Mouse (Mus musculus) left cerebral cortex, adult 2 months (tissue): ENCODE data around the gene Ivd. TPM values are rescaled to one million over a fixed set of nuclear protein-coding genes. Genes with fewer than 3 reads are reported as not detected.
A peak's percentile ranks its signal among the peaks of the same experiment; 100 is the strongest.

Experiments
- DNase-seq, 2 experiments: peaks; one replicate each; pipeline ENCODE4 v3.0.0; 2021 to 2022; ENCODE audit warnings: low spot score in 2 of 2, mixed read lengths in 1 of 2; ENCODE audit errors: extremely low spot score in 1 of 2
- H3K27ac ChIP-seq: fragments of 200-600 bp; 2 replicates; pipeline ENCODE4 v1.8.1; 2022
- H3K4me3 ChIP-seq: fragments of 200-600 bp; 2 replicates; pipeline ENCODE4 v1.8.1; 2022
- CTCF ChIP-seq: fragments of 200-600 bp; IDR thresholded peaks from 2 replicates; pipeline ENCODE4 v1.8.1; 2022; ENCODE audit warnings: antibody characterized with exemption, mild to moderate bottlenecking, moderate library complexity
- intact Hi-C: fragments of 180-260 bp; cut with DNase I; formaldehyde crosslinking; loops from one replicate; pipeline ENCODE4 v1.15.1; 2025
- total RNA-seq, 2 experiments: library from RNA; stranded (reverse); gene quantifications; 2 replicates each; pipeline ENCODE4 v1.2.3; 2021

The Ivd gene
- total RNA-seq, 2 experiments from 2014 or later: 72.2 to 73.7 TPM

DNA sequence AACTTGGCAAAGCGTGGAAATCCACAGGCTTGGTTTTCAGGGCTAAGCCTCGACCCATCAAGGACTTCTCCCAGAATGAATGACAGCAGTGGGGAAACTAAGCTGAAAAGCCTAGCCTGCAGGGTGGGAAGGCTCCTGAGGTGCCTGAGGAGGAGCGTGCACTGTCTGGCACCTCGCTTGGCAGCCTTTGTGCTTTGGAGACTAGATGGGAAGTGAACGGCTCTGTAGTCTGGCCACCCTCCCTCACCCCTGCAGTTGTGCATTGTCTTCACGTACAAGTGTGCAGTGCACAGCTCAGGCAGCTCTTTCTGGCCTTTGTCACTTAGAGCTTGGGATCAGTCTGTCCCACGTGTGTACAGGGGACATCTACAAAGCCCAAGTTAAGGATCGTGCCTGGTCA, 52.9 kb downstream of the Ivd start:
- DNase-seq: no peak
- intact Hi-C loops: no loop called here
- Histone ChIP-seq H3K4me3 (no peak overlapping the region), H3K27ac (no peak overlapping the region)
- no peak for TF ChIP-seq CTCF

DNA sequence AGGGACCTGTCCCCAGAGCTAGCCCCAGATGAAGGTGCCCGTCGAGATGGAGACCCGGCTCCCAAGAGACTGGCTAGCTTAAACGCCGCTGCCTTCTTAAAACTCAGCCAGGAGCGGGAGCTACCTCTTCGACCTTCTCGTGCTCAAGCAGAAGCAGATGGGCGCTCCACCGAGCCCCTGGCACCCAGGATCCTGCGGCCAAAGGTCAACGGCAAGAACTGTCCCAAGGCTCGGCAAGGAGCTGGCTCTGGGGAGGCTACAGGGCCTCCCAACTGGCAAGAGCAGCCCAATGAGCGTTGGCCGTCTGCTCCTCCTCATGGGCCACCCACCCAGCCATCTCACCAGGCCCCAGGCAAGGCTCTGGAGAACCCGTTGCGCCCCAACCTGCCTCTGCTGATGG, 54.7 kb downstream of the Ivd start:
- DNase-seq: no peak
- Histone ChIP-seq H3K4me3 (no peak overlapping the region), H3K27ac (no peak overlapping the region)
- no peak for TF ChIP-seq CTCF
- intact Hi-C loops: no loop called here

DNA sequence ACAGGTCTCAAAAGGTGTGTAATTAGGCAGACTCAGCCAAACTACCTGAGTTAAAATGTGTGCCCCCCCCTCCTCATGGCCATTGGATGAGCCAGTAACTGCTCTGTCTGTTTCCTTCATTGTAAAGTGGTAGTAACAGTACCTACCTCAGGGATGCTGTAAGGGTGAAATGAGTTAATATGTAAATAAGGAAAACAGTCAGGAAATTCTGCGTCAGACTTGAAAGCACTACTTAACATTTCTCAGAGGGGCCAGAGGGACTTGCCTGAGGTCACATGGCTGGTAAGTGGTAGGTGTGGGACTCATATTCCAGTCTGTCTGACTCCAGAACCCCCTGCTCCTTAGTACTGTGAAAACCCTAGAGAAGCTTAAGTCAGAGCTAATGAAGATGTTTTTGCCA, 56.8 kb downstream of the Ivd start:
- intact Hi-C loops: no loop called here
- TF ChIP-seq CTCF: no peak
- DNase-seq: no peak
- no peak overlapping the region for H3K4me3 ChIP-seq
- no peak overlapping the region for H3K27ac ChIP-seq

DNA sequence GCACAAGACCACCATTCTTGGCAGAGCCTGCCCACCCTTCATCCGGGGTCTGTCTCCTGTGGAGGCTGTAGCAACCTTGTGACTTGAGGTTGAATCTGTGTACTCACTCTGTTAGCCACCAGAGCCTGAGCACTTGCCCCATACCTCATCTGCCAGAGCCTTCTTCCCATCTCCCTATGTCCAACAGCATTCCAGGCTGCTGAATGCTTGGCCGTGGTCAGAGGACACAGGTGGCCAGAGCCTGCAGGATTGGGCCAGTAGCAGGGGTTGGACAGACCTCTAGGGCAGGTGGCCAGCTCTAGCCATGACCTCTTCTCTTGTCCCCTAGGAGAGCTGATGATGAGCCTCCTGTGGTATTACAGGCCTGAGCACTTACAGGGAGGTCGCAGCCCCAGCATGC, 58.7 kb downstream of the Ivd start:
- no peak overlapping the region for H3K27ac ChIP-seq
- TF ChIP-seq CTCF: no peak
- intact Hi-C loops: no loop called here
- H3K4me3 ChIP-seq: no peak overlapping the region
- DNase-seq: no peak

DNA sequence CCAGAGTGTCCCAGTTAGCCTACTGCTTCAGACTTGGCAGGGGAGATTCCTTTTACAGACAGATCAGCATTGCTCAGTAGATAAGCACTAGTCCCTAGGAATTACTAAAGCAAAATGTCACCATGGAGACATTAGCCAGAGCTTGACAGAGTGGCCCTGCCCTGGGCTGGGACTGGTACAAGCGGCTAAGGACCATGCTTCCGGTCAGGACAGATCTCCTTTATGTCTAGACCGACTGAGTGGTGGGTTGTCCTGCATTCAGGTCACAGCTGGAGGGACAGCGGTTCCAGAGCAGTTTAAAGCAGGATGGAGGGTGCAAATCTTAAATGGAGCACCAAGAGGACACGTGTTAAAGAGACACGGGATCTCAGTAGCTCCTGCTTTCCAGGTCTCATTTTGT, 64.2 kb downstream of the Ivd start:
- intact Hi-C loops: no loop called here
- DNase-seq: no peak
- no peak overlapping the region for H3K27ac ChIP-seq
- TF ChIP-seq CTCF: no peak
- peak overlapping the region; percentile 60 for H3K4me3 ChIP-seq

DNA sequence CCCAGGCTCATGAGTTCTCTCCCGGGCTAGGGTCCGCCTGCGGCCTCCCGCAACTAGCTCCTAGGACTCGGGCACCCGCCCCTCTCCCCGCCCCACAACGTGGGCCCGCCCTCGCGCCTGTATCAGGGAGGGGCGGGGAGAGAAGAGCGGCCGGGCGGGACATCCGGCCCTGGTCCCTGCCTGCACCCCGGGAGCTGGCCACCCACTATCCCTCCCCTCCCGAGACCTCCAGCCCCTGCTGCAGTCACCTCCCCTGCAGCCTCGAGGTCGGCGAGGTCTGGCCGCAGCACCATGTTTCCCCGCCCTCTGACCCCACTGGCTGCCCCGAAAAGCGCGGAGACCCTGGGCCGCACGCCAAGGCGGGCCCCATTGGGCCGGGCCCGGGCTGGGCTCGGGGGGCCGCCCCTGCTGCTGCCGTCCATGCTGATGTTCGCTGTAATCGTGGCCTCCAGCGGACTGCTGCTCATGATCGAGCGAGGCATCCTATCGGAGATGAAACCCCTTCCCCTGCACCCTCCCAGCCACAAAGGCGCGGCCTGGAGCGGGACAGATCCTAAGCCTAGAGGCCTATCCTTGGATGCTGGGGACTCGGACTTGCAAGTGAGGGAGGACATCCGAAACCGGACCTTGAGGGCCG, 64.7 kb downstream of the Ivd start, which contains the start of gene Chst14:
Gene Chst14 (plus strand): TSS at position 136 of the 637 bp plus-strand sequence.
- Histone ChIP-seq H3K27ac (no peak within 1 kb of the TSS), H3K4me3 (peak within 1 kb of the TSS; percentile 60)
- intact Hi-C loops: no loop called here
- DNase-seq: peak in 1 of 2 experiments; percentile 47
- no peak for TF ChIP-seq CTCF

DNA sequence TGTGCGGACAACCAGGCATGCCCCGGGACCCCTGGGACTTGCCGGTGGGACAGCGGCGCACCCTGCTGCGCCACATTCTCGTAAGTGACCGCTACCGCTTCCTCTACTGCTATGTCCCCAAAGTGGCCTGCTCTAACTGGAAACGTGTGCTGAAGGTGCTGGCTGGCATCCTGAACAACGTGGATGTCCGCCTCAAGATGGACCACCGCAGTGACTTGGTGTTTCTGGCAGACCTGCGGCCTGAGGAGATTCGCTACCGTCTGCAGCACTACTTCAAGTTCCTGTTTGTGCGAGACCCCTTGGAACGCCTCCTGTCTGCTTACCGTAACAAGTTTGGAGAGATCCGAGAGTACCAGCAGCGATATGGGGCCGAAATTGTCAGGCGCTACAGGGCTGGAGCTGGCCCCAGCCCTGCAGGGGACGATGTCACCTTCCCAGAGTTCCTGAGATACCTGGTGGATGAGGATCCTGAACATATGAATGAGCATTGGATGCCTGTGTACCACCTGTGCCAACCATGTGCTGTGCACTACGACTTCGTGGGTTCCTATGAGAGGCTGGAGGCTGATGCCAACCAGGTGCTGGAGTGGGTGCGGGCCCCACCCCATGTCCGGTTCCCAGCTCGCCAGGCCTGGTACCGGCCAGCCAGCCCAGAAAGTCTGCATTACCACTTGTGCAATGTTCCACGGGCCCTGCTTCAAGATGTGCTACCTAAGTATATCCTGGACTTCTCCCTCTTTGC, 65.4 kb downstream of the Ivd start:
- TF ChIP-seq CTCF: no peak
- Histone ChIP-seq H3K4me3 (peak overlapping the region; percentile 60), H3K27ac (no peak overlapping the region)
- intact Hi-C loops: no loop called here
- no peak for DNase-seq

Other genes with a start within 250 kb of the Ivd start
- gene Pak6, start 198.7 kb upstream of the Ivd start, total RNA-seq: 100 to 1,000 TPM in 1 of 2 experiments, 10 to 100 TPM in 1; 96.4 to 102 TPM
- gene Ankrd63, start 158.0 kb upstream of the Ivd start, total RNA-seq: 10 to 100 TPM; 22.3 to 28.5 TPM
- gene Plcb2, start 133.5 kb upstream of the Ivd start, total RNA-seq: 1 to 10 TPM; 2.3 to 3.2 TPM
- gene Inafm2, start 116.2 kb upstream of the Ivd start, total RNA-seq: 10 to 100 TPM; 42.7 to 47.9 TPM
- 1 to 10 TPM; 4.0 to 4.7 TPM for gene Ccdc9b, start 99.3 kb upstream of the Ivd start, total RNA-seq
- not detected for gene Phgr1, start 89.2 kb upstream of the Ivd start, total RNA-seq
- gene Disp2, start 82.2 kb upstream of the Ivd start, total RNA-seq: 100 to 1,000 TPM; 197 to 209 TPM
- gene Knstrn, start 48.0 kb upstream of the Ivd start, total RNA-seq: 1 to 10 TPM in 1 of 2 experiments, under 1 TPM in 1; 0.75 to 1.0 TPM
- gene Bahd1, start 38.4 kb downstream of the Ivd start, total RNA-seq: 10 to 100 TPM; 52.2 to 58.1 TPM
- gene Chst14, start 64.5 kb downstream of the Ivd start, total RNA-seq: 1 to 10 TPM; 2.4 to 3.3 TPM
- gene Ccdc32, start 167.4 kb downstream of the Ivd start, total RNA-seq: 10 to 100 TPM; 46.1 to 49.7 TPM
- gene Rpusd2, start 172.8 kb downstream of the Ivd start, total RNA-seq: 1 to 10 TPM; 7.7 to 7.8 TPM
- gene Knl1, start 185.2 kb downstream of the Ivd start, total RNA-seq: under 1 TPM; 0.07 to 0.19 TPM